Mouse (Mus musculus): Measurements from ENCODE around the gene Paqr4.

DNA sequence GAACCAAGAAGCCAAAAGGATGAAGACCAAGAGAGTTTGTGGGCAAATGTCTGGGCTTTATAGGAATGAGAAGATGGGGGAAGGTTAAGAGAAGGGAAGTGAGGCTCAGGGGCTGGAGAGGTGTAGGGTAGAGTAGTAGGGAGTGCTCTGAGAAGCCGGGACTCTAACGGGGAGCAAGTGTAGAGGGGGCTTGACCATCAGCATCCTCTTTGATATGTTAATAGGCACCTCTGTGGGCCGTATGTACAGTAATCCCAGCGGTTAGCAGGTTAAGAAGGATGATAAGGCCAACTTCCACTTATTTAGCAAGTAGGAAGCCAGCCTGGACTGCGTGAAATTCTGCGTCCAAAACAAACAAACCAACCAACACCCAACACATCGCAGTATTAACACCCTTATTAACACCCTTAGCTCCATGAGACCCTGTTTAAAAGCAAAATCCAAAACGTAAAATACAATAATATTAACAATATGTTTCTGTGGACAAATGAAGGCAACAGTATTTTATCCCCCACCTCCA is 49.1 kb upstream of the Paqr4 start:
- no peak for TF ChIP-seq CTCF (IDR thresholded peaks at IDR 0.05; ENCODE audit: borderline replicate concordance, insufficient read depth, low read length)
- no peak for TF ChIP-seq POLR2A (IDR thresholded peaks at IDR 0.05; ENCODE audit: low read depth, low read length)
